Comparison of ENCODE assay signal across 17 mouse cellular contexts in genomic region chr10:58833146-58833545, GRCm38 (mm10). TPM values are rescaled to one million over a fixed set of nuclear protein-coding genes. Genes with fewer than 3 reads are reported as not detected.
DNase-seq lines count a peak whose midpoint lies in the region; TF ChIP-seq lines count a peak whose summit lies in the region.
"Had no signal": no experiment of that assay in that cellular context is flagged by ENCODE, and none has a peak within 500 bp of the region (broad histone marks: within the 10 kb centered on the region; RNA-seq: fewer than 3 reads in every experiment).

No protein-coding gene starts in this region.

- no peak overlapping the region for H3K4me3 ChIP-seq in left cerebral cortex, adult 2 months
- H3K4me3 ChIP-seq: embryonic facial prominence, embryonic 10.5 days; embryonic facial prominence, embryonic 12.5 days; forebrain, embryonic 13.5 days; forebrain, embryonic 15.5 days had no signal

- intact Hi-C loops in left cerebral cortex, adult 2 months (cut with DNase I) = no loop called here
- intact Hi-C loops in left cerebral cortex, postnatal 36 days (cut with DNase I) = no loop called here

- no peak for TF ChIP-seq CTCF in left cerebral cortex, adult 2 months (IDR thresholded peaks at IDR 0.05)

- H3K27ac ChIP-seq in left cerebral cortex, adult 2 months = peak overlapping the region; percentile 45
- H3K27ac ChIP-seq: embryonic facial prominence, embryonic 10.5 days; embryonic facial prominence, embryonic 12.5 days; forebrain, embryonic 13.5 days had no signal

- peak; percentile 11 for DNase-seq in cerebellum, adult 9-11 months
- DNase-seq in cerebellum, adult 8-10 months = no peak
- DNase-seq in cerebellum, postnatal 14 days = peak; percentile 37 to 49
- no peak for DNase-seq in cerebellum, postnatal 36 days
- no peak for DNase-seq in left cerebral cortex, adult 2 months (ENCODE audit: extremely low spot score in 1 of 2, low spot score in 2 of 2)
- DNase-seq in left cerebral cortex, postnatal 36 days (ENCODE audit: low spot score in 2 of 2) = no peak
- peak; percentile 54 for DNase-seq in brain, adult 2 months (ENCODE audit: low read depth, low spot score)
- DNase-seq: adrenal gland, adult 2 months; adrenal gland, postnatal 10 days; adrenal gland, postnatal 25 days; B cell, adult 2 months; cerebellum, adult 18-20 months; cerebellum, adult 9-10 months had no signal

RNA-seq across cellular contexts. Expression of gene Sh3rf3, which starts 20.0 kb away (rescaled TPM):
- 10 to 100 TPM; 48.3 to 55.2 TPM for total RNA-seq in left cerebral cortex, adult 2 months (2021)
- 10 to 100 TPM; 44.0 to 56.3 TPM for total RNA-seq in left cerebral cortex, postnatal 36 days (2021)

Comparison
In these comparisons a context has a peak if more than half of its experiments do, and no peak if none do; other contexts are left out.
1. DNase-seq: peak in cerebellum, adult 9-11 months (single experiment), cerebellum, postnatal 14 days (2 of 2) and brain, adult 2 months (single experiment); none in cerebellum, adult 8-10 months (single experiment), cerebellum, postnatal 36 days (0 of 2), left cerebral cortex, adult 2 months (0 of 2) and left cerebral cortex, postnatal 36 days (0 of 2).